Mouse (Mus musculus) liver, adult 2 months (tissue): ENCODE results near the gene Scaf4.

Experiments used
- CTCF ChIP-seq: fragments of 200-500 bp; IDR thresholded peaks from 2 replicates; pipeline ENCODE4 v1.5.1; 2011; ENCODE audit warnings: low read depth, low read length, control low read depth
- POLR2A ChIP-seq: fragments of 200-500 bp; IDR thresholded peaks from 2 replicates; pipeline ENCODE4 v1.6.1; 2011; ENCODE audit warnings: low read length, control low read depth; ENCODE audit not compliant: insufficient read depth; ENCODE audit errors: extremely low read depth

DNA sequence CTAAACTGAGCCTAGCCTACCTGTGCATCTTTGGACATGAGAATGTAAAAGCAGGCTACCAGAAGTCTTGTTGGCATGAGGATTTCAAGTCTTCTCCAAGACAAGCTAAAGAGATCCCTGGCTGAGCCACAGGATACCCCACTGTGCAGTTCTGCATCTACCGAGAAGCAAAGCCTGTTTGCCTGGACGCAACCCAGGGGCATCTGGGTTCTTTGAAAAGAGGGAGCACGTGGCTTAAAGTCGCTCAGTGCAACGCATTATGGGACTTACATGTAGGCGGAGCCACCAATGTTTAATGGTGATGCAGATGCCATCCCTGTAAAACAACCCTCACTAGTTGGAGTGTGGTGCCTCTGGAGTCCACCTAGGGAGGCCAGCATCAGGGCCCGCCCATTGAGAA lies 35.0 kb upstream of the Scaf4 start:
- TF ChIP-seq POLR2A: no peak
- no peak for TF ChIP-seq CTCF
